Mouse (Mus musculus): ENCODE data around the gene Ifrd1. TPM values are rescaled to one million over a fixed set of nuclear protein-coding genes. Genes with fewer than 3 reads are reported as not detected.

Ifrd1 gene
- total RNA-seq, 2 experiments from 2014 or later, result 110 to 126 TPM

Small RNA genes within 50 kb of the gene (microRNA-seq; reads per million reads assigned to microRNA genes)
- gene Mir1938, result 3.1 to 3.5 reads per million in 2 experiments

Other genes starting within 250 kb of the Ifrd1 start
- gene Arl4a, start 210.5 kb downstream of the Ifrd1 start, total RNA-seq (2021), result 10 to 100 TPM; 24.7 to 36.9 TPM
- 1 to 10 TPM; 2.1 to 2.6 TPM for gene Scin, start 114.3 kb downstream of the Ifrd1 start, total RNA-seq (2021)
- 10 to 100 TPM; 23.1 to 35.6 TPM for gene Lsmem1, start 49.0 kb downstream of the Ifrd1 start, total RNA-seq (2021)
- 10 to 100 TPM; 15.4 to 16.3 TPM for gene Zfp277, start 197.4 kb upstream of the Ifrd1 start, total RNA-seq (2021)
- 10 to 100 TPM; 18.8 to 21.1 TPM for gene Dock4, start 197.4 kb upstream of the Ifrd1 start, total RNA-seq (2021)

All from heart, postnatal 10 days (tissue).